Mouse (Mus musculus) forebrain, postnatal 0 days (tissue): ENCODE measurements around the gene Adap1. TPM values are rescaled to one million over a fixed set of nuclear protein-coding genes. Genes with fewer than 3 reads are reported as not detected.

ENCODE experiments used
- ATAC-seq: fragments of 200-750 bp; cut with Nextera tagmentation; 2 replicates; pipeline ENCODE4 v1.8.0; 2017; ENCODE audit warnings: mild to moderate bottlenecking, moderate library complexity
- DNase-seq: peaks from one replicate; pipeline ENCODE4 v3.0.0-alpha.2; 2015
- H3K27ac ChIP-seq: fragments of 300-500 bp; sonication (generic); 2 replicates; pipeline ENCODE4 v1.5.1; 2014; ENCODE audit warnings: low read depth, mild to moderate bottlenecking, antibody characterized with exemption, low read length, moderate library complexity, mixed read lengths
- H3K27me3 ChIP-seq: fragments of 300-500 bp; sonication (generic); 2 replicates; pipeline ENCODE4 v1.6.1; 2014; ENCODE audit warnings: mild to moderate bottlenecking, low read length, mixed read lengths; ENCODE audit not compliant: insufficient read depth
- H3K36me3 ChIP-seq: fragments of 300-500 bp; sonication (generic); 2 replicates; pipeline ENCODE4 v1.6.1; 2014; ENCODE audit warnings: mild to moderate bottlenecking, moderate library complexity; ENCODE audit not compliant: insufficient read depth
- H3K4me1 ChIP-seq: fragments of 300-500 bp; sonication (generic); 2 replicates; pipeline ENCODE4 v1.6.1; 2014; ENCODE audit warnings: antibody characterized with exemption; ENCODE audit not compliant: insufficient read depth
- H3K4me2 ChIP-seq: fragments of 300-500 bp; sonication (generic); 2 replicates; pipeline ENCODE4 v1.6.1; 2014; ENCODE audit warnings: low read depth, mild to moderate bottlenecking, moderate library complexity
- H3K4me3 ChIP-seq: fragments of 300-500 bp; sonication (generic); 2 replicates; pipeline ENCODE4 v1.5.1; 2014; ENCODE audit warnings: low read depth, low read length, mixed read lengths
- H3K9ac ChIP-seq: fragments of 300-500 bp; sonication (generic); 2 replicates; pipeline ENCODE4 v1.6.1; 2014; ENCODE audit warnings: mild to moderate bottlenecking
- H3K9me3 ChIP-seq: fragments of 300-500 bp; sonication (generic); 2 replicates; pipeline ENCODE4 v1.6.1; 2016; ENCODE audit warnings: low read length
- CTCF ChIP-seq: sonication (generic); IDR thresholded peaks from 2 replicates; pipeline ENCODE4 v1.5.1; 2016; ENCODE audit warnings: antibody characterized with exemption, control low read depth, low read depth
- WGBS: fragments of 180-500 bp; shearing (Covaris S2); extraction: QIAGEN DNeasy Blood & Tissue Kit; methylation state at CpG from one replicate; pipeline ENCODE4 v1.1.7; 2014; 5-methylcytosine and 5-hydroxymethylcytosine counted together
- microRNA counts: library from miRNA; unstranded; fragments of <30 nt; microRNA quantifications from one replicate; lab custom pipeline; 2015
- microRNA-seq, 2 experiments: library from miRNA; unstranded; fragments of <30 nt; microRNA quantifications; one replicate each; pipeline ENCODE4; 2016
- polyA plus RNA-seq: library from polyadenylated mRNA; unstranded; fragments of >200 nt; fragmentation: Nextera tagmentation; extraction: Ambion mirVana; gene quantifications from 2 replicates; pipeline ENCODE4 v1.2.1, GENCODE M21; 2015
- total RNA-seq: library from RNA; depleted of rRNA; stranded (reverse); fragments of >200 nt; gene quantifications from 2 replicates; pipeline ENCODE4 v1.2.3, GENCODE M21; 2014; rRNA removed

Gene Adap1
- total and polyA plus RNA-seq, 2 experiments from 2014 or later = 128 to 188 TPM

DNA sequence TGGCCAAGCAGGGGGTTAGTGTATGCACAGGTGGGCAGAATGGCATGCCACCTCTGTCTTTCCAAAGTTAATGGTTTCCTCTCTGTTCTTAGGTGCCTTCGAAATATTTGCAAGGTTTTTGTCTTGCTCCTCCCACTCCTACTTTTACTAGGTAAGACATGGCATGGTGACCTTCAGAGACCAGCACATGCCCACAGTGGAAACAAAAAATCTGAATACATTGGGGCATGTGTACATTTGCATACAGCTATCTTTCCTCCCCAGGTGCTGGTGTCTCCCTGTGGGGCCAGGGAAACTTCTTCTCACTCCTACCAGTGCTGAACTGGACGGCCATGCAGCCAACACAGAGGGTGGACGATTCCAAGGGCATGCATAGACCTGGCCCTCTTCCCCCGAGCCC lies 91.0 kb downstream of the Adap1 start:
- 91% methylated on average over 4 of the region's 4 CpGs for WGBS
- no peak overlapping the region for H3K4me3 ChIP-seq
- H3K27me3 ChIP-seq = no peaks in the 10 kb centered on the region
- TF ChIP-seq CTCF = no peak
- ATAC-seq (no peak), DNase-seq (no peak)
- peaks cover 90% of the 10 kb centered on the region for H3K36me3 ChIP-seq
- H3K4me1 ChIP-seq = no peaks in the 10 kb centered on the region
- H3K4me2 ChIP-seq = no peak overlapping the region
- no peaks in the 10 kb centered on the region for H3K9me3 ChIP-seq
- no peak overlapping the region for H3K27ac ChIP-seq
- no peak overlapping the region for H3K9ac ChIP-seq

GRCm38 (mm10) chr5:139232083-139232482 lies 93.3 kb downstream of the Adap1 start:
- no peak for ATAC-seq
- WGBS = 69% methylated on average over 3 of the region's 3 CpGs

DNA sequence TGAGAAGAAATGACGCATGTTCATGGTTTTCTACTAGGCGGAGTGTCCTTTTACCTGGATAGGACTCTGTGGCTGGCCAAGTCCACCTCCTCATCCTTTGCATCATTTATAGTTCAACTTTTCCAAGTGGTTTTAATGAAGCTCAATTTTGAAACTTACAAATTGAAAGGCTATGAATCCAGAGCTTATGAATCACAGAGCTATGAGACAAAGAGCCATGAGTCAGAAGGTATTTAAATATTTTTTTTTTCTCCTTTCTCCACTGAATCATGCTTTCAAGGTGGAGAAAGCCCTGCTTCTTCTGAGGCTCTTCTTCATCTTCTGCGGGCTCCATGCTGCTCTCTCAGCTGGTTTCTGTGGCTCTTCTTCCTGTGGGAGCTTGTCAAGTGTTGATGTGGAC lies 95.7 kb downstream of the Adap1 start:
- Histone ChIP-seq H3K4me3 (no peak overlapping the region), H3K27me3 (no peaks in the 10 kb centered on the region), H3K9ac (no peak overlapping the region), H3K36me3 (peaks cover 90% of the 10 kb centered on the region), H3K9me3 (no peaks in the 10 kb centered on the region), H3K27ac (no peak overlapping the region), H3K4me1 (no peaks in the 10 kb centered on the region), H3K4me2 (no peak overlapping the region)
- DNase-seq (no peak), ATAC-seq (no peak)
- WGBS = 94% methylated on average over 3 of the region's 3 CpGs
- no peak for TF ChIP-seq CTCF

More at GRCm38 (mm10) chr5:139232083-139232482, 93.3 kb downstream of the Adap1 start:
- no peak for TF ChIP-seq CTCF
- H3K9ac ChIP-seq = no peak overlapping the region
- no peak for DNase-seq
- H3K4me3 ChIP-seq = no peak overlapping the region
- H3K4me2 ChIP-seq = no peak overlapping the region
- no peaks in the 10 kb centered on the region for H3K9me3 ChIP-seq
- H3K36me3 ChIP-seq = peaks cover 88% of the 10 kb centered on the region
- H3K4me1 ChIP-seq = no peaks in the 10 kb centered on the region
- no peak overlapping the region for H3K27ac ChIP-seq
- no peaks in the 10 kb centered on the region for H3K27me3 ChIP-seq

DNA sequence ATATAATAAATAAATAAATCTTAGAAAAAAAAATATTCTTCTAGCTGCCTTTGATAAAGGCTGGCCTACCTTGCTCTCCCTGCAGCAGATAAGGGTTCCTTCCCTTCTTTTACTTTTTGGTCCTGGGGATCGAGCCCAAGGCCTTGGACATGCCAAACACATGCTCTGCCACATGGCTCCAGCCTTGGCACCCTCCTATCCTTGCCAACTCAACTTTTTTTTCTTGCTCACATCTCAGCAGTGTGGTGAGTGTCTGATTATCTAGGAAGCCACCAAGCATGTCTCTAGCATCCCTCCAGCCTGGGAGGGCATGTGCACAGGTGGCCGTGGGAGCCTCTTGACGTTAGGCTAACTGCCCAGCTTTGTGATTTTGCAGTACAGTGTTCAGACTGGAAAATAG lies 97.1 kb downstream of the Adap1 start:
- no peak overlapping the region for H3K4me2 ChIP-seq
- H3K36me3 ChIP-seq = peaks cover 90% of the 10 kb centered on the region
- no peaks in the 10 kb centered on the region for H3K4me1 ChIP-seq
- 87% methylated on average over 3 of the region's 3 CpGs for WGBS
- H3K9ac ChIP-seq = no peak overlapping the region
- TF ChIP-seq CTCF = no peak
- no peak overlapping the region for H3K27ac ChIP-seq
- no peaks in the 10 kb centered on the region for H3K9me3 ChIP-seq
- DNase-seq (no peak), ATAC-seq (no peak)
- no peaks in the 10 kb centered on the region for H3K27me3 ChIP-seq
- H3K4me3 ChIP-seq = no peak overlapping the region

- Histone ChIP-seq H3K27ac (no peak overlapping the region), H3K27me3 (no peaks in the 10 kb centered on the region), H3K4me2 (no peak overlapping the region), H3K36me3 (peaks cover 91% of the 10 kb centered on the region), H3K4me3 (no peak overlapping the region), H3K4me1 (no peaks in the 10 kb centered on the region), H3K9me3 (no peaks in the 10 kb centered on the region), H3K9ac (no peak overlapping the region)
- TF ChIP-seq CTCF = no peak
- ATAC-seq = no peak
- no peak for DNase-seq
- 91% methylated on average over 2 of the region's 2 CpGs for WGBS
Measured at GRCm38 (mm10) chr5:139227645-139228044, 97.8 kb downstream of the Adap1 start.

DNA sequence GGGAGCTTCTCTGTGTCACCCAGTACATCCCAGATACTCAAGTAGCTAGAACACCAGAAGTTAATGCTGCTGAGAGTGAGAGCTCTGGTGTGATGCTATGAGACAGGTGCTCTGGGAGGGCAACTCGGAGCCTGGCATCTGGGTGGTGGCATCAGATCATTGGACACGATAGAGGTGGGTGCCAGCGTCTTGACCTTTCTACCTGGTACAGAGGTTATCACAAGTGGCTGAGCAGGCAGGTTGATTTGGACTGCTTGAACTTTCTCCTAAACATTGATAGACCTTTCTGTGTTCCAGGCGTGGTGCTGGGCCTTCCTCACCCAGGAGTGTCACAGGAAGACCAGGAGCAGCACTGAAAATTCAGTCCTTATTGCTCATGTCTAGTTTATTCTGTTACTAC lies 98.2 kb downstream of the Adap1 start:
- H3K36me3 ChIP-seq = peaks cover 90% of the 10 kb centered on the region
- ATAC-seq = no peak

DNA sequence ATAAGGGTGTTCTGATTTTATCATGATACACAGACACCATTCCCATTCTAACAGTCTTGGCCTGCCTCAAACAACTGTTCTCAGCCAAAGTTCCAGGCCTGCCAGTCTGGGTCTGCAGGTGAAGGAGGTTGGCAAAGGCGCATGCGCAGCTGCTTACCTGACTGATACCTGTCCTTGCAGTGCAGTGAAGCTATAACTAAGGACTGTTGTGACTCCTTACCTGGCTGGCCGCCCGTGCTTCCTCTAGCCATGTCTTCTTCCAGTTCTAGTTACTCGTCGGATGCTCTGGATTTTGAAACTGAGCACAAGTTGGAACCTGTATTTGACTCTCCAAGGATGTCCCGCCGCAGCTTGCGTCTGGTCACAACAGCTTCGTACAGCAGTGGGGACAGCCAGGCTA lies 102.1 kb downstream of the Adap1 start:
- Histone ChIP-seq H3K4me2 (no peak overlapping the region), H3K27ac (no peak overlapping the region), H3K9me3 (no peaks in the 10 kb centered on the region), H3K4me1 (no peaks in the 10 kb centered on the region), H3K27me3 (no peaks in the 10 kb centered on the region), H3K4me3 (no peak overlapping the region), H3K36me3 (peaks cover 65% of the 10 kb centered on the region), H3K9ac (no peak overlapping the region)
- DNase-seq = no peak
- 93% methylated on average over 10 of the region's 10 CpGs for WGBS
- TF ChIP-seq CTCF = no peak
- ATAC-seq = no peak

More for the DNA sequence above, 98.2 kb downstream of the Adap1 start:
- 98% methylated on average over 4 of the region's 4 CpGs for WGBS
- no peak for DNase-seq
- no peak overlapping the region for H3K9ac ChIP-seq
- no peak for TF ChIP-seq CTCF
- no peaks in the 10 kb centered on the region for H3K4me1 ChIP-seq
- H3K9me3 ChIP-seq = no peaks in the 10 kb centered on the region
- no peak overlapping the region for H3K27ac ChIP-seq
- no peaks in the 10 kb centered on the region for H3K27me3 ChIP-seq
- no peak overlapping the region for H3K4me3 ChIP-seq
- no peak overlapping the region for H3K4me2 ChIP-seq

MicroRNA genes within 50 kb of the gene (microRNA counts, 519-probe panel; counts per million panel counts)
- microRNA mmu-miR-339-3p (lab: Ali Mortazavi, UCI) (not detected), microRNA mmu-miR-339-5p (lab: Ali Mortazavi, UCI) (1,423 counts per million, percentile 9 among the panel's probes with 10 or more counts)

Small RNA genes within 50 kb of the gene (microRNA-seq; reads per million reads assigned to microRNA genes)
- gene Mir339 = 321 to 466 reads per million in 2 experiments

Other genes starting within 250 kb of the Adap1 start
- 253 and 303 TPM in 2 replicates for gene Prkar1b, start 175.6 kb downstream of the Adap1 start, total RNA-seq
- 361 and 392 TPM in 2 replicates for gene Prkar1b, start 175.6 kb downstream of the Adap1 start, polyA plus RNA-seq
- gene Dnaaf5, start 175.4 kb downstream of the Adap1 start, total RNA-seq = 9.4 and 12.5 TPM in 2 replicates
- gene Dnaaf5, start 175.4 kb downstream of the Adap1 start, polyA plus RNA-seq = 2.0 and 2.6 TPM in 2 replicates
- 72.6 and 84.8 TPM in 2 replicates for gene Sun1, start 125.0 kb downstream of the Adap1 start, total RNA-seq
- gene Sun1, start 125.0 kb downstream of the Adap1 start, polyA plus RNA-seq = 22.7 and 34.5 TPM in 2 replicates
- 46.2 and 48.8 TPM in 2 replicates for gene Get4, start 73.3 kb downstream of the Adap1 start, total RNA-seq
- 139 and 156 TPM in 2 replicates for gene Get4, start 73.3 kb downstream of the Adap1 start, polyA plus RNA-seq
- gene Cox19, start 25.8 kb upstream of the Adap1 start, total RNA-seq = 108 and 109 TPM in 2 replicates
- gene Cox19, start 25.8 kb upstream of the Adap1 start, polyA plus RNA-seq = 85.7 and 91.1 TPM in 2 replicates
- not detected in 2 replicates for gene Cyp2w1, start 27.0 kb upstream of the Adap1 start, total RNA-seq
- not detected in 2 replicates for gene Cyp2w1, start 27.0 kb upstream of the Adap1 start, polyA plus RNA-seq
- gene Gpr146, start 52.1 kb upstream of the Adap1 start, total RNA-seq = 3.2 and 3.3 TPM in 2 replicates
- 2.4 and 2.8 TPM in 2 replicates for gene Gpr146, start 52.1 kb upstream of the Adap1 start, polyA plus RNA-seq
- not detected in 2 replicates for gene C130050O18Rik, start 79.7 kb upstream of the Adap1 start, total RNA-seq
- 0.13 TPM in 1 of 2 replicates, not detected in the other for gene C130050O18Rik, start 79.7 kb upstream of the Adap1 start, polyA plus RNA-seq
- 6.8 and 9.1 TPM in 2 replicates for gene Gper1, start 97.5 kb upstream of the Adap1 start, total RNA-seq
- 6.8 and 8.1 TPM in 2 replicates for gene Gper1, start 97.5 kb upstream of the Adap1 start, polyA plus RNA-seq
- 10.5 and 11.9 TPM in 2 replicates for gene 3110082I17Rik, start 134.9 kb upstream of the Adap1 start, total RNA-seq
- gene 3110082I17Rik, start 134.9 kb upstream of the Adap1 start, polyA plus RNA-seq = 17.4 and 19.4 TPM in 2 replicates
- 50.4 and 51.7 TPM in 2 replicates for gene Zfand2a, start 158.9 kb upstream of the Adap1 start, total RNA-seq
- gene Zfand2a, start 158.9 kb upstream of the Adap1 start, polyA plus RNA-seq = 23.9 and 29.8 TPM in 2 replicates
- 3.4 and 5.8 TPM in 2 replicates for gene Uncx, start 217.9 kb upstream of the Adap1 start, total RNA-seq
- 0.93 and 2.8 TPM in 2 replicates for gene Uncx, start 217.9 kb upstream of the Adap1 start, polyA plus RNA-seq